Mouse (Mus musculus) central nervous system, embryonic 18 days (tissue): ENCODE data around the gene Gm39566. TPM values are rescaled to one million over a fixed set of nuclear protein-coding genes. Genes with fewer than 3 reads are reported as not detected.

Experiments used
- polyA plus RNA-seq: library from polyadenylated mRNA; depleted of rRNA; stranded (reverse); fragments of >200 nt; gene quantifications from 2 replicates; pipeline ENCODE4 v1.2.3, GENCODE M21; 2012; rRNA removed

The Gm39566 gene
- polyA plus RNA-seq: not detected in 2 replicates

DNA sequence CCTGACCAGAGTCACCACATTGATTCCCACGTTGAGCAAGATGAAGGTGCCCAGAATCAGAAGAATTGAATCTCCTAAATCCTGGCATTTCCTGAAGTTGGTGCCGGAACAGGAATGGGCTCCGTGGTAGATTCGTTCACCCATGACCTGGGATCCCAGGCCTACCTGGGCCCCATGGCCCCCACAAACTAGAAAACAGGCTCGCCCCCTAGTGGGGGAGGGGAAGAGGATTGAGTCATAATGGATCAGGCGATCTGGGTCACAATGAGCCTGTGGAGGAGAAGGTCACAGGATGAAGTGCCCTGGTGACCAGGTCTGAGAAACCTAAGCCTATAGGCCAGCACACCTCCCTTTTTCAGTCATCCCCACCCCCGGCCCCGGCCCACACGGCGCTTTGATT lies at the start of gene Gm39566:
Gene Gm39566 (minus strand): TSS at position 144 of the 400 bp plus-strand sequence.

DNA sequence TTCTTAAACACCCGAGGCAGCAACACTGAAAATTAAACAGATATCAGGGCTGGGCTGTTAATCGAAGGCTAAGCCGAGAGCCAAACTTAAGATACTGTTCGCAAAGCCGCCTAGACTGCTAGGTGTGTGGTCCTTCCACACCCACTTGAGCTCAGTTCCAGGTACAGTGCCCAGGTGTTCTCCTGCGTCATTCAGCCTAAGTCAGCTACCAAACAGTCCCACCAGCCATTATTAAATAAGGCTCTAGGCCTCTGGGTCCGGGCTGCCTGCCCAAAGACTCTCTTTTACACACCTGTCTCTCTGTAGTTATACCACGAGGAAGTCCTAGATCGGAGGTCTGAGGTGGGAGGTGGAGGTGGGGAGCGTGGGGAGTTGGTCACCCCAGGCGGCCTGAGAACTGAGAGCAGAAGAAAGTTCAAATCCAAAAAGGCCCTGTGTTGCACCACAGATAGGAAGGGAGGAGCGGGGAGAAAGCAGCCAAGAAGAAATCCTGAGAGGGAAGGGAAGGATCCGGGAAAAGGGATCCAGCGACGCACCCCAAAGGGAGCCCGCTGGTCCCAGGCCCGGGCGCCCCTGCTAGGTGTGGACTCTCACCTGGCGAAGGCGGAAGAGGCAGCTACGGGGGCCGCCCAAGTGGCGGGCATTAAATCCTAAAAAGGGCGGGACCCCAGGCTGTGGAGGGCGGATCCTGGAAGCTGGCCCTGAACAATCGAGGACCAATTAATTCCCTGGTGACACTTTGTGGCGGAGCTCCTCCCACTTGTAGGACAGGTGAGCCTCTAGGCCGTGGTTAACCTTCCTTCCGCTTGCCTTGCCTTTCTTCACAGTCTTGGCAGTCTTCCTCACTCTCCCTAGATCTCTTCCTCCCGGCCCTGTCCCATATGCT lies 43.3 kb upstream of the Gm39566 start, which contains the start of gene Tnk1:
Gene Tnk1 (minus strand): TSS at position 618 of the 886 bp plus-strand sequence.

DNA sequence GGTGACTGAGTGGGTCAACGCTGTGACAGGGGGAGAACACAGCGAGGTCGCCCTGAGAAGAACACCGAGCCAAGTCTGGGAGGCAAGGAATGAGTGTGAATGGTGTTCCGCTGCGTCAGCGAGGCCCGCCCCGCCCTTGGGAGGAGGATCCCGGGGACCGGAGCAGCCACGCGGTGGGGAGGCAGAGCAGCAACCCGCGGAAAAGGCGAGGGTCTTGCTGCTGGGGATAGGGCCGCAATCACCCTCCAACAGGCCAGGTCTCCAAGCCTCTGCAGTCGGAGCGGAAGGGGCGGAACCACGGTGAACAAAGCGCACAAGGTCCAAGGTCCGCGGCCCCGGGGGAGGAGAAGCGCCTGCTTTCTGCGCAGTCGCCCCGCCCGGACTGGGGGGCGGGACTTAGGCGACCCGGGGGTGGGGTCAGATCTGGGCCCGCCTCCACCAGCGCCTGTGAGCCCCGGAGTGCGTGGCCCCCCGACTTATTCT lies 31.1 kb upstream of the Gm39566 start, which contains the start of gene Plscr3:
Gene Plscr3 (plus strand): TSS at position 179 of the 483 bp plus-strand sequence.

DNA sequence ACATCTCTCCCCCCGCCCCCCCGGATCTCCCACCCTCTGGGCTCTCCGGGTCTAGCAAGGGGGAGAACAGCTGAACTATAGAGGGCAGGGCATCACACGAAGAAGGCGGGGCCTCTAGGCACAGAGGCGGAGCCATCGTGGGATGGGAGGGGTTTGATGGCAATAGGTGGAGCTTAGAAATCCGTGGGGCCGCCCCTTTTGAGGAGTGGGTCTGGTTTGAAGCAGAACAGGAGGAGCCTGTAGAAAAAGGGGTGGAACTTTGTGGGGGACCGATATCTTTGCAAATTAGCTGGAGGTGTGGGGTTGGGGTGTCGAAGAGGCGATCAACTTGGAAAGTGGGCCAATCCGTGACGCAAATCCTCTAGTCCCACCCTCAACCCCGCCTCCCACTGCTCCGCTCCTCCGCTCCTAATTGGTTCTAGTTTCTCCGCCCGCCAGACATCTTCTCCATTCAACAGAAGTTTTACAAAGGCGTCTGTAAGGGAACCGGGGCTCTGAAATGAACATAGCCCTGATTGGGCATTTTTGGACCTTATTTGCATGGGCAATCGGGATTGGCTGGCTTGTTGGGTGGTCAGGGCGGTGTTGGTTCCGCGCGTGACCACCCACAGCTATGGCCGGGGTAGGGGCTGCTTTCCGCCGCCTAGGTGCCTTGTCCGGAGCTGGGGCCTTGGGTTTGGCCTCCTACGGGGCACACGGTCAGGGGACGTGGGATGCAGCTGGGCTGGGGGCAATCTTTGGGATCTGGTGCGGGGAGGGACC lies 23.0 kb upstream of the Gm39566 start, which contains the start of gene Tmem256:
Gene Tmem256 (plus strand): TSS at position 563 of the 762 bp plus-strand sequence.

DNA sequence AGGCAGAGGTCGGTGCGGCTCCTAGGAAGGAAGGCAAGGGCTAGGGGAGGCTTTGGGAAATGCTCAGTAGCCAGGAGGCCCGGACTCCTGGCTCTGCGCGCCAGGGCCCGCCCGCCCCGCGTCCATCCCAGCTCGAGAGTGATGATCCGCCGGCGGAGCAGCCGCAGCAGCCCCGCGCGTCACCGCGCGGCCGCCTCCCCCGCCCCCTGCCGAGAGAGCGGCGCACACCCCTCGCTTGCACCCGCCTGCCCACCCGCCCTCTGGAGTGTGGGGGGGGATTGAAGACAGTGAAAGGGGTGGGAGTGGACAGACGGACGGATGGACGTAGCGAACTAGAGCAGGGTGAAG lies 22.5 kb upstream of the Gm39566 start, which contains the start of gene Nlgn2:
Gene Nlgn2 (minus strand): TSS at position 181 of the 348 bp plus-strand sequence.

DNA sequence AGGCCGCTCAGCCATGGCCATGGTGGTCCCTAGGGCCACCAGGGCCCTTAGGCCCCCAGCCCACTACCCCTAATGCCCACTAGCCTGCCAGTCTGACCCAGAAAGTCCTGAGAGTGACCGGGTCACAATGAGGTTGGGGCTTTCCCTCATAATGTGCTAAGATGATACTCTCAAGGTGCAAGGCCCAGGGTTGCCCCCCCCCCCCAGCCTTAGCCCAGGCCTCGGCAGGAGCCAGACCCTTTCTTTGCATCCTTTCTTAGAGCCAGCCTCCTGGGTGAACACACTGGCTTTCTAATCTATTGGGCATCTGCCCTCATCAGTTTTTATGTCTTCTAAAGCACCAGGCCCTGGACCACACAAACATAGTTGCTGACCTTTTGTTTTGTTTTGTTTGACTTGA lies 7.0 kb upstream of the Gm39566 start, which contains the start of gene Spem1:
Gene Spem1 (minus strand): TSS at position 101 of the 400 bp plus-strand sequence.

DNA sequence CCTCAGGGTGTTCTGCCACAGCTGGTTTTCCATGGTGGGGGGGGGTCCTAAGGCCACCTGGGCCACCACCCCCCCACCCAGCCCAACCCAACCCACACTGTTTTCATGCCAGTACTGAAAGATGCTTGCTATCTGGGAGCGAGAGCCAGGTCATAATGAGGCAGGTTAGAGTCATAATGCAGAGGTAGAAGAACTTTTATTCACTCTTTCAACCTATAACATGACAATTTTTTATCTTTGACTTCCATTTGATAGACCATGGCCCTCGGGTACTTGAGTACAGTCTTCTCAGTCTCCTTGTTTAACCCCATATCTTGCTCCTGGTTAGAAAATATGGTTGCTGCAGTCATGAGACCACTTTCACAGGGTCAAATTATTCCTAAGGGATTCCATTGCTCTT lies 3.3 kb upstream of the Gm39566 start, which contains the start of gene Spem2:
Gene Spem2 (minus strand): TSS at position 101 of the 400 bp plus-strand sequence.

DNA sequence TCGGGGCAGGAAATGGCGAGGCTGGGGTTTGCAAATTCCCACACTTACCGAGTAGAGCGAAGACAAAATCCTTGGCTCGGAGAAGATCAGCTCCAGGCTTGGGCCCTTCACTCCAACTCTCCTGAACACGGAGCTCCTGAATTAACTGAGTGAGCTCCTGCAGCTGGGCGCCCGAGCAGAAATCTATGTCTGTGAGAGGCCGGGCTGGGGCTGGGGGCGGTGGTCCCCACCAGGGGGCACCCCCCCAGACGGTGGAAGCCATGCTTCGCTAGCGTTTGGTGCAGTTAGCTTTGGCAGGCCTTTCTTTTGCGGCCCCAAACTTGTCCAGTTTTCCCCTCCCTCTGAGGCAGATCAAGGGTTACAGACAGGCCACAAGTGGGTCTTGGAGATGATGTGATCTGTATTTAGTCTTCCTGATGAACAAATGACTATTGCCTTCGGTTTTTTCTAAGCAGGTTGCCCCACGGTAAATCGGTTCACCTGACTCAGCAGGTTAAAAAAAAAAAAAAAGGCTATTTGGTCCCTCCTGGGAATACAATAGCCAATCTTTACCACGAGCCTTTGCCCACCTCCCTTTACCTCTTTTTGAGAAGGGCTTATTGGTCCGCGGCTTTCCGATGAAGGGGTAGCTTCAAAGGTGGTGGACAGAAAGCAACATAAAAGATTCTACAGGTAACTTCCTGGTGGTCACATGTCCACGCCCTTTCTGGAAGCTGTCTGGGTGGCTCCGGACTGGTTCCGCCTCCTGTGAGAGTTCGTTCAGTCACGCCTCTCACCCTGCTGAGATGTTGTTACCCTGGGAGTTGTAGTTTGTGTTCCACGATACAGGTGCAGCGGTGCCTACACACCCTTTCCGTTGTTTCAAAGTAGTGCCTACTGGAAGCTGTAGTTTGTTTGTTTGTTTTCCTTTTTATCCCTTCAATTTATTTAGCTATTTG lies 9.9 kb downstream of the Gm39566 start, which contains the start of gene Tmem102:
Gene Tmem102 (minus strand): TSS at position 653 of the 938 bp plus-strand sequence.

DNA sequence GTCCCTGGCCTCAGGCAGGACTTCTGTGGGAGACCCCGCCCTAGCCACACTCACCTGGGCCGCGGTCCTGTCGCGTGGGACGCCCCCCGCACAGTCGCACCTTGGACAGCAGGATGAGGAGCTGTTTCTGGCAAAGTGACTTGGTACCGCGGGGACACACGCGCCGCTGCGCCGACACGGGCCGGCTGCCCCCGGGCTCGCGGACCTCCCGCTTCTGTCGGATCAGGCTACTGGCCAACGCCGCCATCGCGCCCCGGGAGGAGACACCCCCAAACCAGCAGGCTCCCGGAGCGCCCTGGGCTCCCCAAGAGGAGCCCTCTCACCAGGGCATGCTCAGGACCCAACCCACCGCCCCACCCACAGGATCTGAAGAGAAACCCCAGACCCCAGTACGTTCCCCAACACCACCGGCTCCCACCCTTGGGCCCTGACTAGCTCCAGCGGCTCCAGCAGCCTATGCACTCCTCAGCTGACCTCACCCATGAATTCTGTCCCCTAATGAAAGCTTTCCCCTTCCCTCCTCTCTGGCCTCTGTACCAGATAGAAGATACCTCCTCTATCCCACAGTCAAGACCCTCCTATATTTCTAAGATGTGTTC lies 13.6 kb downstream of the Gm39566 start, which contains the start of gene Fgf11:
Gene Fgf11 (minus strand): TSS at position 479 of the 599 bp plus-strand sequence.

DNA sequence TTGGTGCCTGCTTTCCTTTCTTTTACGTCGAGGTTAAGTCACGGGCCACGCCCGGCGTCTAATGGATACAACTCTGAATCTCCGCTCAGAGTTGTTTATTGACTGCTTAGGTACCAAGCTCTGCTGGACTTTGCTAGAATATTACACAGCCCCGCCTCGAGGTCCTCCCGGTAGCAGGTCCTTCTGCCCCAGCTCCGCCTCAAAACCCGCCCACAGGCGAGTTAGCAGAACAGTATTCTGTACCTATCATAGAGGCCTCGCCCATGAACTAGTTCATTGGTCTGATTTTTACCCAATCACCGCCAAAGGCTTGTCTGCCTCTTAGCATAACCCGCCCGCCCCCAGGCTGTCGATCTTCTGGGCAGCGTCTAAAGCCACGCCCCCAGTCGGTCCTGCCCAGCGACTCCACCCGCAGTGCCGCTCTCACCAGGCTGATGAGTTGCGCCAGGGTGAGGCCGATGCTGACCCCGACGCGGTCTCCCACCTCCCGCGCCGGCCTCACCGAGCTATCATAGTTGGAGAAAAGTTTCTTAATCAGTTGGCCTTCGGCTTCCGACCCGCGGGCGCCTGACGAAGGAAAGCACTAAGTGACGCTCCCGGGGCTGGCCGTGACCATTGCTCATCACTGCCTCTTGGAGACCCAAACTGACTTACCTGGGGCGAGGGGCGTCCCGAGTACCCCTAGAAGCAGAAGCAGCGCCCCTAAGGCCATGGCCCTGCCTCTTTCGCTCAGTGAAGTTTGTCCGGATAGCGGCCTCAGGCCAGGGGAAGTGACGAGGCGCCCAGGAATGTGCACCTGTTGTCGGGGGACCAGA lies 19.7 kb downstream of the Gm39566 start, which contains the start of gene Chrnb1:
Gene Chrnb1 (minus strand): TSS at position 776 of the 815 bp plus-strand sequence.

DNA sequence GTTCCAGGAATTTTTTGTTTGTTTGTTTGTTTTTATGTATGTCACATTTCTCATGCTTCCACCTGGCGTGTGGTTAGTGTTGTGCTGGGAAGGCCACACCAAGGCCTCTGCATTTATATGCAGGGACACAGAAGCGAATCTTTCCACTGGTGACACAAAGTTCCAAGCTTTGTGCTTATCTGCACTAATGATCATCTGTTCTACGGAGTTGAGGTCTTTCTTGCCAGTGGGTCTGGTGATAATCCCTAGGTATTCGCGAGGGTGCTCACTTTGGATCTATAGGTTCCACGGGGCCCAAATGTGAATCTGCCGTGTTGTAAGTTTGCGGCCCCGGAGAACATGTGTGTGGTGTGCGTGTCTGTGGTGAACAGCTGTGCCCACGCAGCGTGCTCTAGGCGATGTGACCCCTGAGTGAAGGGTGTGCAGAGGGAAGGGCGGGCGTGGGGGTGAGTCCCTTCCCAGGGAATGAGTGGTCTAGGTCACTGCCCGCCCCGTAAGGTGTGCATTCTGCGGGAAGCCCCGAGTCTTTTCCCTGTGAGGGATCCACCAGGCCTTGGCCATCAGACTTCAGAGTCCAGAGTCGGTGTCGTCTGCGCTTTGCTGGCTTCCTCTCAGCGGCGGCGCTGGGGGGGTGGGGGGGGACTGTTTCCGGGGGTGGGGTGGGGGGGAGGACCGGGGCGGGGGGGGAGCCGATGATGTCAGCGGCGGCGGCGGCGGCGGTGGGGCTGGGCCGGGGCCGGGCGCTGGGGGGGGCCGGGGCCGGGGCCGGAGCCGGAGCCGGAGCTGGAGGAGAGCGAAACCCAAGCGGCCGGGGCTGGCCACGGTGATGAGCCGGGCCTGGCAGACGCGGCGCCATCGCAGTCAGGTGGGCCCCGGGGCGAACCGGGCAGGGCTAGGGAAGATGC lies 49.6 kb downstream of the Gm39566 start, which contains the start of gene Zbtb4:
Gene Zbtb4 (plus strand): TSS at position 692 of the 905 bp plus-strand sequence.

DNA sequence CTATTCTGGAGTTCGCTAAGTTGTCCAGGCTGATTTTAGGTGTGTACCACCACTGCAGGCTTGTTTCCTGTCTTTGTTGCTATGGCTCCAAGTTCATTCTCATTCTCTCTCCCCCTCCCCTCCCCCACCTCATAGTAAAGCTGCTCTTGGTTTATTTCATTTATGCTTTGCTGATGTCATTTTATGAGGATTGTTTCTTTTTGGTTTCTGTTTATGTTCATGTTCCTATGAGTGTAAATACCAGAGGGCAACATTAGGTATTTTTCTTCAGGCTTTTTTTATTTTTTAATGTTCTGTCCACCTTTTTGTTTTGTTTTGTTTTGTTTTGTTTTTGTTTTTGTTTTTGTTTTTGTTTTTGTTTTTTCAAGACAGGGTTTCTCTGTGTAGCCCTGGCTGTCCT lies 53.2 kb downstream of the Gm39566 start, which contains the start of gene Slc35g3:
Gene Slc35g3 (minus strand): TSS at position 101 of the 400 bp plus-strand sequence.

Other genes starting within 250 kb of the Gm39566 start
- gene Wrap53, start 235.0 kb downstream of the Gm39566 start, polyA plus RNA-seq: 15.4 and 16.4 TPM in 2 replicates
- gene Trp53, start 234.9 kb downstream of the Gm39566 start, polyA plus RNA-seq: 63.0 and 69.2 TPM in 2 replicates
- 95.2 and 95.8 TPM in 2 replicates for gene Atp1b2, start 209.4 kb downstream of the Gm39566 start, polyA plus RNA-seq
- gene Shbg, start 197.4 kb downstream of the Gm39566 start, polyA plus RNA-seq: not detected in 2 replicates
- gene Sat2, start 193.3 kb downstream of the Gm39566 start, polyA plus RNA-seq: 16.5 and 16.9 TPM in 2 replicates
- gene Fxr2, start 182.3 kb downstream of the Gm39566 start, polyA plus RNA-seq: 121 and 125 TPM in 2 replicates
- 0.13 TPM in 1 of 2 replicates, not detected in the other for gene Sox15, start 160.0 kb downstream of the Gm39566 start, polyA plus RNA-seq
- gene Mpdu1, start 152.7 kb downstream of the Gm39566 start, polyA plus RNA-seq: 125 and 127 TPM in 2 replicates
- gene Cd68, start 149.1 kb downstream of the Gm39566 start, polyA plus RNA-seq: 6.1 and 7.5 TPM in 2 replicates
- gene Eif4a1, start 142.9 kb downstream of the Gm39566 start, polyA plus RNA-seq: 887 and 907 TPM in 2 replicates
- 155 and 168 TPM in 2 replicates for gene Senp3, start 133.2 kb downstream of the Gm39566 start, polyA plus RNA-seq
- 0.79 and 1.1 TPM in 2 replicates for gene Tnfsf13, start 129.5 kb downstream of the Gm39566 start, polyA plus RNA-seq
- 7.0 and 7.1 TPM in 2 replicates for gene Tnfsf12, start 119.4 kb downstream of the Gm39566 start, polyA plus RNA-seq
- 1.2 and 1.5 TPM in 2 replicates for gene Tnfsfm13, start 119.2 kb downstream of the Gm39566 start, polyA plus RNA-seq
- 20.4 and 20.9 TPM in 2 replicates for gene Polr2a, start 56.7 kb downstream of the Gm39566 start, polyA plus RNA-seq
- gene Slc35g3, start 53.3 kb downstream of the Gm39566 start, polyA plus RNA-seq: 0.12 and 0.20 TPM in 2 replicates
- gene Zbtb4, start 49.4 kb downstream of the Gm39566 start, polyA plus RNA-seq: 15.8 and 16.1 TPM in 2 replicates
- 1.6 and 5.2 TPM in 2 replicates for gene Chrnb1, start 19.4 kb downstream of the Gm39566 start, polyA plus RNA-seq
- gene Fgf11, start 13.4 kb downstream of the Gm39566 start, polyA plus RNA-seq: 23.7 and 27.4 TPM in 2 replicates
- 0.13 and 0.25 TPM in 2 replicates for gene Tmem102, start 9.7 kb downstream of the Gm39566 start, polyA plus RNA-seq
- gene Spem2, start 3.2 kb upstream of the Gm39566 start, polyA plus RNA-seq: not detected in 2 replicates
- 1.3 and 1.5 TPM in 2 replicates for gene Spem1, start 6.9 kb upstream of the Gm39566 start, polyA plus RNA-seq
- gene Nlgn2, start 22.5 kb upstream of the Gm39566 start, polyA plus RNA-seq: 90.2 and 112 TPM in 2 replicates
- gene Tmem256, start 23.2 kb upstream of the Gm39566 start, polyA plus RNA-seq: 232 and 256 TPM in 2 replicates
- gene Plscr3, start 31.1 kb upstream of the Gm39566 start, polyA plus RNA-seq: 73.6 and 80.2 TPM in 2 replicates
- gene Tnk1, start 43.4 kb upstream of the Gm39566 start, polyA plus RNA-seq: 0.04 and 0.18 TPM in 2 replicates
- not detected in 2 replicates for gene Tmem95, start 62.7 kb upstream of the Gm39566 start, polyA plus RNA-seq
- gene Kctd11, start 66.1 kb upstream of the Gm39566 start, polyA plus RNA-seq: 1.2 TPM in 2 replicates
- 0.61 and 0.68 TPM in 2 replicates for gene Acap1, start 80.2 kb upstream of the Gm39566 start, polyA plus RNA-seq
- gene 2810408A11Rik, start 85.7 kb upstream of the Gm39566 start, polyA plus RNA-seq: 5.3 and 5.6 TPM in 2 replicates
- gene Neurl4, start 85.8 kb upstream of the Gm39566 start, polyA plus RNA-seq: 111 and 113 TPM in 2 replicates
- gene Gps2, start 98.6 kb upstream of the Gm39566 start, polyA plus RNA-seq: 60.8 and 63.8 TPM in 2 replicates
- gene Eif5a, start 106.7 kb upstream of the Gm39566 start, polyA plus RNA-seq: 777 and 816 TPM in 2 replicates
- 48.3 and 53.7 TPM in 2 replicates for gene Ybx2, start 120.5 kb upstream of the Gm39566 start, polyA plus RNA-seq
- gene Slc2a4, start 132.9 kb upstream of the Gm39566 start, polyA plus RNA-seq: 3.7 and 4.9 TPM in 2 replicates
- gene Cldn7, start 149.5 kb upstream of the Gm39566 start, polyA plus RNA-seq: 0.21 and 2.5 TPM in 2 replicates
- 93.3 and 102 TPM in 2 replicates for gene Ctdnep1, start 165.9 kb upstream of the Gm39566 start, polyA plus RNA-seq
- gene Elp5, start 167.2 kb upstream of the Gm39566 start, polyA plus RNA-seq: 151 and 159 TPM in 2 replicates
- 412 and 425 TPM in 2 replicates for gene Gabarap, start 175.8 kb upstream of the Gm39566 start, polyA plus RNA-seq
- gene Phf23, start 180.5 kb upstream of the Gm39566 start, polyA plus RNA-seq: 41.8 and 47.6 TPM in 2 replicates
- 26.9 and 34.5 TPM in 2 replicates for gene Dvl2, start 185.3 kb upstream of the Gm39566 start, polyA plus RNA-seq
- 46.1 and 54.7 TPM in 2 replicates for gene Acadvl, start 200.1 kb upstream of the Gm39566 start, polyA plus RNA-seq
- 242 and 275 TPM in 2 replicates for gene Dlg4, start 201.6 kb upstream of the Gm39566 start, polyA plus RNA-seq
- gene Asgr1, start 238.8 kb upstream of the Gm39566 start, polyA plus RNA-seq: 3.4 and 3.5 TPM in 2 replicates